Mouse (Mus musculus): ENCODE measurements around the gene Alpl. TPM values are rescaled to one million over a fixed set of nuclear protein-coding genes. Genes with fewer than 3 reads are reported as not detected.

Gene Alpl
- polyA plus RNA-seq, 1 experiment from 2014 or later = 0.72 TPM

GRCm38 (mm10) chr4:137765554-137765971 is 30.6 kb downstream of the Alpl start:
- no peak overlapping the region for H3K9ac ChIP-seq (ENCODE audit: low read depth, low read length)

GRCm38 (mm10) chr4:137764621-137765020 is 31.6 kb downstream of the Alpl start:
- Histone ChIP-seq H3K4me1 (replicated peaks; ENCODE audit: control insufficient read depth, insufficient read depth, low read length) (no peaks in the 10 kb centered on the region), H3K27me3 (replicated peaks; ENCODE audit: control insufficient read depth, insufficient read depth, low read length) (no peaks in the 10 kb centered on the region), H3K27ac (ENCODE audit: low read depth, low read length) (no peak overlapping the region), H3K36me3 (ENCODE audit: control insufficient read depth, insufficient read depth) (no peaks in the 10 kb centered on the region), H3K9me3 (ENCODE audit: control insufficient read depth) (no peaks in the 10 kb centered on the region), H3K4me3 (ENCODE audit: low read depth, low read length) (no peak overlapping the region), H3K9ac (ENCODE audit: low read depth, low read length) (no peak overlapping the region), H3K4me2 (replicated peaks; ENCODE audit: low read depth) (no peak overlapping the region)
- no peak for ATAC-seq
- WGBS = 71% methylated on average over 3 of the region's 3 CpGs
- TF ChIP-seq CTCF (IDR thresholded peaks at IDR 0.05; ENCODE audit: low read depth) = no peak

More at GRCm38 (mm10) chr4:137765554-137765971, 30.6 kb downstream of the Alpl start:
- Histone ChIP-seq H3K36me3 (ENCODE audit: control insufficient read depth, insufficient read depth) (no peaks in the 10 kb centered on the region), H3K27ac (ENCODE audit: low read depth, low read length) (no peak overlapping the region), H3K4me2 (replicated peaks; ENCODE audit: low read depth) (no peak overlapping the region), H3K4me3 (ENCODE audit: low read depth, low read length) (no peak overlapping the region), H3K27me3 (replicated peaks; ENCODE audit: control insufficient read depth, insufficient read depth, low read length) (no peaks in the 10 kb centered on the region), H3K4me1 (replicated peaks; ENCODE audit: control insufficient read depth, insufficient read depth, low read length) (no peaks in the 10 kb centered on the region), H3K9me3 (ENCODE audit: control insufficient read depth) (no peaks in the 10 kb centered on the region)
- WGBS = 57% methylated on average over 7 of the region's 7 CpGs
- TF ChIP-seq CTCF (IDR thresholded peaks at IDR 0.05; ENCODE audit: low read depth) = no peak
- ATAC-seq = 0 out of 2 replicates have a peak, but pooled peaks have one; percentile 9

- H3K27ac ChIP-seq (ENCODE audit: low read depth, low read length) = no peak overlapping the region
- no peaks in the 10 kb centered on the region for H3K36me3 ChIP-seq (ENCODE audit: control insufficient read depth, insufficient read depth)
- H3K4me3 ChIP-seq (ENCODE audit: low read depth, low read length) = no peak overlapping the region
- no peak for ATAC-seq
- 52% methylated on average over 8 of the region's 8 CpGs for WGBS
- H3K4me1 ChIP-seq (replicated peaks; ENCODE audit: control insufficient read depth, insufficient read depth, low read length) = no peaks in the 10 kb centered on the region
- H3K9ac ChIP-seq (ENCODE audit: low read depth, low read length) = no peak overlapping the region
- no peaks in the 10 kb centered on the region for H3K27me3 ChIP-seq (replicated peaks; ENCODE audit: control insufficient read depth, insufficient read depth, low read length)
- H3K4me2 ChIP-seq (replicated peaks; ENCODE audit: low read depth) = no peak overlapping the region
- no peaks in the 10 kb centered on the region for H3K9me3 ChIP-seq (ENCODE audit: control insufficient read depth)
- no peak for TF ChIP-seq CTCF (IDR thresholded peaks at IDR 0.05; ENCODE audit: low read depth)
Measured at GRCm38 (mm10) chr4:137763920-137764495, 32.2 kb downstream of the Alpl start.

DNA sequence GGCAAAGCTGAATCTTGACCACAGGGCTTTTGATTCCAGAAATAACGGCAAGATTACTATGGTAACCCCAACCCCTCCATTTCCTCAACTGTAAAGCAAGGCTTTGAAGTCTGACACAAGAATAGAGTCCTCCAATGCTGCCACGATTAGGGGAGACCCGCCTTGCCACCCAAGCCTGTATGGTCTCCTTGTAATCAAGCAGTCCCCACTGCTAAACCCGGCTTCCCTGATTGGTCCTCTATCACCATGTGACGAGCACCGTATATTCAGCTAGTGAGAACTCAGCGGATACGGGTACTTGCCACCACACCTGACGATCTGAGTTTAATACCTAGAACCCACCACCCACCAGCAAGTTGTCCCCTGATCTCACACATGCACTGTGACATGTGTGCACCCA is 33.3 kb downstream of the Alpl start:
- H3K9me3 ChIP-seq (ENCODE audit: control insufficient read depth) = no peaks in the 10 kb centered on the region
- H3K36me3 ChIP-seq (ENCODE audit: control insufficient read depth, insufficient read depth) = no peaks in the 10 kb centered on the region
- WGBS = 88% methylated on average over 9 of the region's 9 CpGs
- no peak overlapping the region for H3K9ac ChIP-seq (ENCODE audit: low read depth, low read length)
- ATAC-seq = no peak
- no peak overlapping the region for H3K4me3 ChIP-seq (ENCODE audit: low read depth, low read length)
- no peak overlapping the region for H3K27ac ChIP-seq (ENCODE audit: low read depth, low read length)
- no peak overlapping the region for H3K4me2 ChIP-seq (replicated peaks; ENCODE audit: low read depth)
- no peak for TF ChIP-seq CTCF (IDR thresholded peaks at IDR 0.05; ENCODE audit: low read depth)
- H3K27me3 ChIP-seq (replicated peaks; ENCODE audit: control insufficient read depth, insufficient read depth, low read length) = no peaks in the 10 kb centered on the region
- H3K4me1 ChIP-seq (replicated peaks; ENCODE audit: control insufficient read depth, insufficient read depth, low read length) = no peaks in the 10 kb centered on the region

DNA sequence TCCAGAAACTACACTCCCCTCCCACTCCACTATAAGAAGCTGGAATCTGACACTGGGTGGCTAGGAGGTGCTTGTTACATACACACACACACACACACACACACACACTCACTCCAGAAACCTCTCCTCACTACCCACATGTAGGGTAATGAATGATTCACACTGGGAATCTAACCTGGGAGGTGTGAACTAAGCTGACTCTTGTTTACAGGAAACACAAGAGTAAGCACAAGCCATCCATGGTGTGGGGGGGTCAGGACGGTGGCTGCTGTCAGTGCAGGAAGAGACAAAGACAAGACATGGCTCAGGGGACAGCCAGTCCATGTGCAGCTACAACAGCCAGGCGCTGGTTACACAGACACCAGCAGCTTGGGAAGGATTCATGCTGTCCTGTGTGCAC is 41.7 kb downstream of the Alpl start:
- ATAC-seq = no peak

GRCm38 (mm10) chr4:137753199-137753598 is 43.0 kb downstream of the Alpl start:
- Histone ChIP-seq H3K4me2 (replicated peaks; ENCODE audit: low read depth) (no peak overlapping the region), H3K27me3 (replicated peaks; ENCODE audit: control insufficient read depth, insufficient read depth, low read length) (no peaks in the 10 kb centered on the region), H3K27ac (ENCODE audit: low read depth, low read length) (no peak overlapping the region), H3K36me3 (ENCODE audit: control insufficient read depth, insufficient read depth) (no peaks in the 10 kb centered on the region), H3K9me3 (ENCODE audit: control insufficient read depth) (no peaks in the 10 kb centered on the region), H3K4me3 (ENCODE audit: low read depth, low read length) (no peak overlapping the region), H3K4me1 (replicated peaks; ENCODE audit: control insufficient read depth, insufficient read depth, low read length) (no peaks in the 10 kb centered on the region), H3K9ac (ENCODE audit: low read depth, low read length) (no peak overlapping the region)
- no peak for TF ChIP-seq CTCF (IDR thresholded peaks at IDR 0.05; ENCODE audit: low read depth)
- ATAC-seq = no peak
- WGBS = 81% methylated on average over 6 of the region's 7 CpGs

More for the DNA sequence above, 41.7 kb downstream of the Alpl start:
- H3K36me3 ChIP-seq (ENCODE audit: control insufficient read depth, insufficient read depth) = no peaks in the 10 kb centered on the region
- WGBS = 79% methylated on average over 2 of the region's 2 CpGs
- no peaks in the 10 kb centered on the region for H3K4me1 ChIP-seq (replicated peaks; ENCODE audit: control insufficient read depth, insufficient read depth, low read length)
- H3K4me3 ChIP-seq (ENCODE audit: low read depth, low read length) = no peak overlapping the region
- H3K9me3 ChIP-seq (ENCODE audit: control insufficient read depth) = no peaks in the 10 kb centered on the region
- no peak overlapping the region for H3K27ac ChIP-seq (ENCODE audit: low read depth, low read length)
- no peak overlapping the region for H3K4me2 ChIP-seq (replicated peaks; ENCODE audit: low read depth)
- H3K27me3 ChIP-seq (replicated peaks; ENCODE audit: control insufficient read depth, insufficient read depth, low read length) = no peaks in the 10 kb centered on the region
- no peak for TF ChIP-seq CTCF (IDR thresholded peaks at IDR 0.05; ENCODE audit: low read depth)
- no peak overlapping the region for H3K9ac ChIP-seq (ENCODE audit: low read depth, low read length)
